Mouse (Mus musculus) kidney, adult 9 months (tissue): ENCODE results near the gene Myl4.
"Not testable (repeated sequence)": the region's sequence is repeated elsewhere in the genome, so short reads cannot be mapped to it uniquely, and the experiment has no call there.

Source experiments
- DNase-seq: peaks from one replicate; pipeline ENCODE4 v3.0.0; 2022

Gene Myl4

DNA sequence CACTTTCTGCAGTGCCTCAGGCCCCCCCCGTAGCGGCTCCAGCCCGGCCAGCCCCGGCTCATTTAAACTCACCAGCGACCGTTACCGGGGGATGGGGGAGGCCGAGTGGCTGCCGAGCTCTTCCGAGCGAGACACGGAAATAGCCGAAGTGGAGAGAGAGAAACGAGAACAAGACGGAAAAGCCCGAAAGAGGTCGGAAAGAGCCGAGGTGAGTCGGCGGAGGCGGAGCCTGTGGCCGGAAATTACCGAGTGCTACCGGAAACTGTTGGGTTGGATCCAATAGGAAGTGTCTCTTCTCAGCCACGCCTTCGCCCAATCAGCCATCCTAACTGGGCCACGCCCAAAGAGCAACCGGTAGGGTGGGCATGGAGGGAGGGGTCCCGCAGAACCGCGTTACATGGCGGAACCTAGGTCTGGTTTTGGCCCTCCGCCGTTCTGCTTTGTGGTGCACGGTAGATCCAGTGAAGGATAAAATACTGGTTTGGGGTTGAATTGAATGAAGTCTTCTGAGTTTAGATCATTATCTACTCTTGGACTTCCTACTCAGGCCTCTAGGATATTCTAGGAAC is at the start of gene Myl4, which contains the start of gene Cdc27:
Myl4 (plus strand) TSS at position 258 of the 569 bp plus-strand sequence.
Cdc27 (minus strand) TSS at position 215 of the 569 bp plus-strand sequence.
- DNase-seq, result peak; percentile 100

DNA sequence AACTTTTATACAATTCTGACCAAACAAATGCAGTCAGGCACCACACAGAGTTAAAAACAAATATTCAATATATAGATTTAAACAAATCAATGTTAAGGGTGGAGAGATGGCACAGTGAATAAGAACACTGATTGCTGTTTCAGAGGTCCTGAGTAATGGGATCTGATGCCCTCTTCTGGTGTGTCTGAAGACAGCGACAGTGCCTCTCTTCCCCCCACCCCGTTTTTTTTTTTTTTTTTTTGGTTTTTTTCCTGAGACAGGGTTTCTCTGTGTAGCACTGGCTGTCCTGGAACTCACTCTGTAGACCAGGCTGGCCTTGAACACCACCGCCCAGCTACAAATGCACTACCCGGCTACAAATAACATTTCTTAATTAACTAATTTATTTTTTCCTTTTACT is 42.0 kb upstream of the Myl4 start:
- DNase-seq, result no peak

DNA sequence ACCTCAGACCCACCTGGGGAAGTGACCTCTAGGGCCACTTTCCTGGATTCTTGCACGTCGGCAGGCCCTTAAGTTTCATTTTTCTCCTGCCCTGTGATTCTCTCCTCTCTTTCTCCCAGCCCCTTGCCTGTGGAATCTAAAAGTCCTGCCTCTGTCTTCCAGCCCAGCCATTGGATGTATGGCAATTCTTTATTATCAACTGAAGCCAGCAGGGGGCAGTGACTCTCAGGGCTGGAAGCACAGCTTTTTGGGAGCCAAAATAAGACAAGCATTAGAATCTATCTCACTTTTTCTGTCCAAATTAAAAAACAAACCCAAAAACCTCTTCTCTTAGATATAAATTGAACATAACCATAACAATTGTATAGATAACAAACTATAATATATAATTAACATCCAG is 39.9 kb upstream of the Myl4 start:
- DNase-seq, result peak; percentile 19

DNA sequence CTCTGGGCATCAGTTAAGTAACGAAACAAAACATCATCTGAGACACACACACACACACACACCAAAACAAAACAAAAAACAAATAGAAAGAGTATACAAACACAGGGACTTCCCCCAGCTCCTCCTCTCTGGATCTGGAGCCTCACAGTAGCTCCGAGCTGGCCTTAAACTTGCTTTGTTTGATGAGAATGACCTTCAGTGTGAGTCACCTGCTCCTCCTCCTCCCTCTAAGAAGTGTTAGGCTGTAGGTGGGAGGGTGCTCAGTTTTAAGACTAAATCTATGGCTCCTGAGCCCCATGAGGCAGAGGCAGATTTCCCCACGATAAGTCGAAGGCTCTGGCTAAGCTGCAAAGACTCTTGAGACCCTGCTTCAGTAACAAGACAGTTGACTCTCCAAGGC is 38.0 kb upstream of the Myl4 start:
- no peak for DNase-seq

DNA sequence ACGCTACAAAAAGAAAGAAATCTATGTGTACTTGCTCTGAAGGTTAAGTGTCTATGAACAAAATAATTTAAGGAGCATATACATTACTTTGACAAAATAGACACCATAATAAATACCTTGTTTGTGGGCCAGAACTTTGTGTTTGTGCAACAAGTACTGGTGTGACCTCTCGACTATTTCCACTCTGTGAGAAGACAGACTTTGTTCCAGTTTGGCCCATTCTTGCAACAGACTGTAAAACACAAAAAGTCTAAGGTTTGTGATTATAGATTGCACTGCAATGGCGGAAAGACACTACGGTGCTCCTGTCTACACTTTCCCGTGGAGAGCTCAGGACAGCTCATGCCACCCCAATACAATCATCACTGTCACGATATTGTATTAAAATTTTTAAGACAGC is 24.5 kb upstream of the Myl4 start:
- no peak for DNase-seq

DNA sequence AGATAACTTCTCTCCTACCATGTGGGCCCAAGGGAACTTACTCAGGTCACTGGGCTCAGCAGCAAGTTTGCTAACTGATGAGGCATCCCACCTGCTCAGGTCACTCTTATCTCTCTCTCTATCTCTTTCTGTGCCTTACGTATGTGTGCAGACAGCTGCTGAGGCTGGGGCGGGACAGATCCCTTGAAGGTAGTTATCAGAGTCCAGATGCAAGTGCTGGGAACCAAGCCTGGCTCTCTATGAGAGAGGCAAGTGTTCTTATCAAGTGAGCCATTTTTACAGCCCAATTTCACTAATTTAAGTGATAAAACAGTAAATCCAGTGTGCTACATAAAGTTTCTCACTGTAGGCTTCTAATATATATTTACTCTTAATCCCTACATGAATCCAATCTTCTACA is 13.6 kb upstream of the Myl4 start:
- DNase-seq, result no peak

DNA sequence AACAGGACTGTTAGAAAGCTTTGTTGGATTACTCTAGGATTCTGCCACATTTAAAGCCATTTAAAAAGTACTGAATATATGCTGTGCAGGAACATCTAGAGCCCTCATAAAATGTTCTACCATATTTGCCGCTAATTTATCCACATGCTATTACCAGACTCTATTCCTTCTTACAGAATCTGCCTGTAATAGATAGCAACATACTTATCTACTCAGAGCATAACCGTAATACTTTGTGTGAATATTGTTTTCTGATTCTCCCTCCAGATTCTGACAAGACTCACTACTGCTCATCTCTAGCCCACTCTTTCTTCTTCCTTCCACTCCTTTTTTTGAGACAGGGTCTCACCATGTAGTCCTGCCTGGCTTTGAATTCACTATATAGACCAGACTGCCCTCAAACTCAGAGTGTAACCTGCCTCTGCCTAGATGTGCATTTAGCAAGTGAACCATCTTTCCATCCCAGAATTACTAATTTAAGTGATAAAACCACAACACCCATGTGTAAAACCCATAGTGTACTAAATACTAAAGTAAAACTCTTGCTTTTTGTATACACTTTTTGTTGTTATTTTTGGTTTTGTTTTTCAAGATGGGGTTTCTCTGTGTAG is 12.4 kb upstream of the Myl4 start:
- DNase-seq, result no peak

DNA sequence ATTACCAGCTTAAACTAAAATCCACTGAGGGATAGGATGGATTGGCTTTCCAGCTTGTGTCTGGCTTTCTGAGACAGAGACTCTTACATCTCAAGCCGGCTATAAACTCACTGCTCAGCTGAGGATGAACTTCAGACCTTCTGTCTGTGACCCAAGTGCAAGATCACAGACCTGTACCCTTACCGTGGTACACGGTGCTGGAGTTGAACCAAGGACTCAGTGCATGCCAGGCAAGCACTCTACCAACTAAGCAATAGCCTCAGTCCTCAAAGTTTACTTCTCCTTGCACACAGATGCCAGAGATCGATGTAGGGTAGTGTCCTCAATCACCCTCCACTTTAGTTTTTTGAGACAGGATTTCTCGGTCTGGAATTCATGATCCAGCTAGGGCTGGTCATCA is 10.7 kb upstream of the Myl4 start:
- peak; percentile 19 for DNase-seq

DNA sequence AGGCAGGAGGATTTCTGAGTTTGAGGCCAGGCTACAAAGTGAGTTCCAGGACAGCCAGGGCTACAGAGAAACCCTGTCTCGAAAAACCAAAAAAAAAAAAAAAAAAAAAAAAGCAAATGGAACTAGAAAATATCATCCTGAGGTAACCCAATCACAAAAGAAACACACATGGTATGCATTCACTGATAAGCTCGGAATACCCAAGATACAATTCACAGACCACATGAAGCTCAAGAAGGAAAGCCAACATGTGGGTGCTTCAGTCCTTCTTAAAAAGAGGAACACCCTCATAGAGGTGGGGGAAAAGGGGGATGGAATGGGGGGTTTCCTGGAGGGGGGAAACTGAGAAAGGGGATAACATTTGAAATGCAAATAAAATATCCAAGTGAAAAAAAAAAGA is 7.1 kb upstream of the Myl4 start:
- DNase-seq, result not testable (repeated sequence)

DNA sequence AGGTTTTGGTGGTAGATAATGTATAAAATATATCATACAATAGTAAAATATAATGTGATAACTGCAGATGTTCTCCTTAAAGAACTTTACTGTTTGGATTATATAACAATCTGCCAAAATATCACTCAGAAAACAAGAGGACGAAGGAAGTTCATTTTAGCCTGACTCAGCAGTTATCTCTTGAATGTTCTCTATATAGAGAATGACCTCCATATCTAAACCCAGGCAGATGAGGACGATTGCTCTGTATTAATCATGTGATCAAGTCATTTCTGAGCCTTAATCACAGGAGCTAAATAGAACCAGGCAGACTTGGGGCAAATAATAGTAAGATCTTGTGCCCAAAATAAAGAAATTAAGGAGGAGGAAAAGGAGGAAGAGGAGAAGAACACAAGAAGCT is 6.0 kb upstream of the Myl4 start:
- no peak for DNase-seq

DNA sequence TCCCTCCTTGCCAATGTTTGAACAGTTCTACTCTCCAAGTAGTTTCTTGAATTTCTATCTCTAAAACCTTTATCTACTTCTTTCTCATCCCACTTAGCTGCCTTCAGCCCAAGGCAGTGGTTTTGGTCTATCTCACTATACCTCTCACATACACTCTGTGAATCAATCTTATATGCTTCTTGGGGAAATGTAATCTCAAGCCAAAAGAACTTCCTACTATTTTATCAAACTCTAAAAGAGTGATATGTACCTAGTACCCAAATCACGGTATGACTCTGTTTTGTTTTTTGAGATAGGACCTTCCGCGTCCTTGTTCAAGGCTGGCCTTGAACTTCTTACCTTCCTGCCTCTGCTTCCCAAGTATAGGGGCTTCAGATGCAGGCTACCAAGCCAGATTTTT is 3.0 kb upstream of the Myl4 start:
- no peak for DNase-seq

DNA sequence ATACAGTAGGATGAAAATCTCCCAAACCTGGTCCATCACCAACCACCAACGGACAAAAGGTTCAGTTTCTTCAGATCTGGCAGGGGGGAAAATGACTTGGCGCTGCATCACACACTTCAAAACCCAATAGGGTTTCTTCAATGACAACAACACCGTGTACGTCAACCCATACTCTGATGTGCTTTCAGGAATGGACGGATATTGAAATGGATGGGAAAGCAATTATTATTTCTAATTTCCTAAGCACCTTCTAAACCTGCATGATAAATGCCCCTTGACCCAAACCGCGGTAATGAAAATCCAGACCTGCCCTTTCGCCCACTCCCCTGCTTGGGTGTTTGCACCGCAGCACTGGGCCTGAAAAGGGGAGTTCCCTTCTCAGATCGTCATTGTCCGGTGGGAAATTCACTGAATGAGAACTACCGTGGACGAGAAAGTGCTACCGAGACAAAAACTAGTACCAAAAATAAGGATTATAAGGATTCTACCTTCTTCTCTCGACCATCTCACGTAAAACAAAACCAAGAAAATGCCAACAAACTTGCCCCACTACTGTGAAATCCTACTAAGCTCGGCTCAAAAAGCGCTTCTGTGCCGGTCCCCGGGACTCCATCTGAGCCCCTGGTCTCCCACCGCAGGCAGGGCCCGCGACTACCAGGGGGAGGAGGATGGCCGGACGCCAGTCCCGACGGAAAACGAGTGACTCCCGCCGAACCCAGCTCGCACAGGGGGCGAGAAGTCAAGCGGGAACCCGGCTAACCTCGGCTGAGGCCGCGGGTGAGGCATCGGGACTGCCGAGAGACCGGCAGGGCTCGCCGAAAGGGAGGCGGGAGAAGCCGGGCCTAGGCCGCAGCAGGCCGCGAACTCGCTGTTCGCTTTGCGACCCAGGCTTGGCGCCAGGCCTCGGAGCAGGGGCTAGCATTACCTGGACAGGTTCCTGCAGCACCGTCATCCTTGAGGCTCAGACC is 741 bp upstream of the Myl4 start:
- DNase-seq, result peak; percentile 35

DNA sequence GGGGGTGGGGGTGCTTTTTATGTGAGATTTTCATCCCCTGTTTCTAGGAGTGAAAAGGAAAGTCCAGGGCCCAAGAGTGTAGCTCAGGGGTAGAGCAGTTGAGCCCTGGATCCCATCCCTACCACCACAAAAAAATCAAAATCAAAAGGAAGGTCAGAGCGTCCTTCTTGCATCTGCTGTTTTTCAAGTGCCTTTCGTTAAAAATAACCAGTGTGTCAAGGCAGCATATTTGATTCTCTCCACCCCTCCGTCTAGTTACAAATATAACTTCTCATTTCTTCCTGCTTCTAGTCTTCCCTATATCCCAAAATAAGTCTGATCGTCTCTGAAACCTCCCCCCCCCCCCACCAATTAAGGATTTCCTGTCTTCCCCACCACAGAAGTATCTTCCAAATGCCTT is 7.6 kb downstream of the Myl4 start:
- no peak for DNase-seq

DNA sequence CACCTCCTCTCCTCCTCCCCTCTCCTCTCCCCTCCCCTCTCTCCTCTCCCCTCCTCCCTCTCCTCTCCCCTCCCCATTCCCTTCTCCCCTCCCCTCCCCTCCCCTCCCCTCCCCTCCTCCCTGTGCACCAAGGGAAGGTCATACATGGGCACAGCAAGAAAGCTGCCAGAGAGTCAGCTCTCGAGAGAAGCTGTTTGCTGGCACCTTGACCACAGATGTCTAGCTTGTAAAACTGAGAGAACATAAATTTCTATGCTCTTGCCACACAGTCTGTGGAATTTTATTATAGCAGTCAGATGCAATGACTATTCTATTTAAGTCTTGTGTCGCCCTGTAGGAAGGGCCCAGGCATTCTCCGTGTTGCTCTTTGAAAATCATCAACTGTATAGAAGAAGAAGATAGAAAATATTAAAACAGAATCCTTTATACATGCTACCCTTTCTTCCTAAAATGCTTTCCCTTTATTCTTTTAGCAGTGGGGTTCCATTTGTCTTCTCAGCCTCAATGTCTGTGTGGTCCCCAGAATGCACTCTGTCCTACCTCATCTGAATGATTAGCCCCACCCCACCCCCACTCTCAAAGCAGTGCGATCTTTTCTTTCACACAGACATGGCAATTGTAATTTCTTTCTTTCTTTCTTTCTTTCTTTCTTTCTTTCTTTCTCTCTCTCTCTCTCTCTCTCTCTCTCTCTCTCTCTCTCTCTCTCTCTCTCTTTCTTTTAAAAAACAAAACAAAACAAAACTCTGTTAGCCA is 8.4 kb downstream of the Myl4 start:
- DNase-seq, result no peak

DNA sequence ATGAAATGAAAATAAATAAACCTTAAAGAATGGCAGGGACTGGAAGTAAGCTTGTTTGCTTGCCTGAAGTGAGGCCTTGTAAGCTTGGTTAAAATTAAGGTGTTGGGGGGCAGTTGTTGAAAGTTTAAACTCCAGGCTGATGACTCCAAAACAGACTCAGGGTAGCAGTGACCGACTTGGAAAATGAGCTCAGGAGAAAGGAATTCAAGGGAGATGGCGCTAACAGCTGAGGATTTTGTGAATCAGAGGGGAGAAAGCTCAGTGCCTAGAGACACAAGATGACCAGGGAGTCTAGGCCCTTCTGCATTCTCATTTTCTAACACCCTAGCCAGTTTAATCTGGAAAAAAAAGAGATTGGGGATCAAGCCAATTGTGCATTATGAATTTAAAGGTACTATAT is 10.5 kb downstream of the Myl4 start:
- DNase-seq, result no peak

DNA sequence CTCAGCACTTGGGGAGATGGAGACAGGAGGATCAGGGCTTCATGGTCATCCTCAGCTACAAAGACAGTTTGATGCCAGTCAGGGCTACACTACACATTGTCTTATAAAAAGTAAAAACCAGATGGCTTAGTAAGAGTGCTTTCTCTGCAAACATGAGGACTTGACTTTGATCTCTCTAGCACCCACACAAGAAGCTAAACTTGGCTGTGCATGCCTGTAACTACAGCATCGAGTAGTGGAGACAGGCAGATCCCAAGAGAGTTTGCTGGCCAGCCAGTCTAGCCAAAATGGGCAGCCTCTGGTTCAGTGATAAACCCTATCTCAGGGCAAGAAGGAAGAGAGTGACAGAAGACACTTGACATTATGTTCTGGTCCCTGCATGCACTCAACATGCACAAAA is 13.0 kb downstream of the Myl4 start:
- no peak for DNase-seq

DNA sequence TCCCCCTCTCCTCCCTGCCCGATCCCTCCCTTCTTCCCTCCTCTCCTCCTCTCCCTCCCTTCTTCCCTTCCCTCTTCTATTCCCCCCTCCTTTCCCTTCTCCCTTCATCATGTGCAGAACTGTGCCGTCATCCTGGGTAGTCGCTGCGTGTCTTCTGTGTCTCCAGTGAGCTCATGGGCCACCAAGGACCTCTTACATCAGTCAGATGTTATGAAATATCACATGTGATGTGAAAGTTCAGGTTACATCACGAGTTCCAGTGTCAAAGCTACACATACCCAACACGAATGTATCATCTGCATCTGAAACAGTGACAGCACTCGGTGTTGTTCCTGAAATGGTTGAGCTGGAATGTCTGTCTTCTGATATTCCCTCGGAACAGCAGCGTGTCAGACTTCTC is 14.7 kb downstream of the Myl4 start:
- DNase-seq, result no peak

DNA sequence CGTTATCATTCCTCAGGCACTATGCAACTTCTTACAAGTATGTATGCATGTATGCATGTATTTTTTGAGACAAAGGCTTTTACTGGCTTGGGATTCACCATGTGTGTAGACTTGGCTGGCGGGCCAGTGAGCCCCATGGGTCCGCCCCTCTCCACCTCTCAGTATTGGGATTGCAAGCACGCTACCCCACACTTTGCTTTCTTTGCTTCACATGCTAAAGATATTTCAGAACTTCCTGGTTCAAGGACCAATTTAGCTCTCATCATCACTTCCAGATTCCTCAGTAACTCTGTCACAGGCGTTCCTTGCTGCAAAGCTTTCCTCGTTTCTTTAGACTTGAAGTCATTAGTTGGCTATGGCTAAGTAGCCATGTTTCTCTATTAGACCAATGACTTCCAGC is 15.6 kb downstream of the Myl4 start:
- DNase-seq, result no peak

DNA sequence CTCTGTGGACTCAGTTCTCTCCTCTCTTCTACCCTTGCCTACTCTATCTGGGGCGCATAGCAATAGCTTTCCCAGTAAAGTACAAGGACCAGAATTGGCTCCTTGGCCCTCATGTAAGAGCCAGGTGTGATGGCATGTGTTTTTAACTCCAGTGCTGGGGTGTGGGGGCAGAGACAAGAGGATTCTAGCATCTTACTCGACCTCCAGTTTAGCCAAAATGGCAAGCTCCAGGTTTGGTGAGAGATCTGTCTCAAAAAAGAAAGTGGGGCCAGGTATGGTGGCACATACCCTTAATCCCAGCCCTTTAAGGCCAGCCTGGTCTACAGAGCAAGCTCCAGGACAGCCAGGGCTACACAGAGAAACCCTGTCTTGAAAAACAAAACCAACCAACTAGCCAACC is 16.3 kb downstream of the Myl4 start:
- no peak for DNase-seq

DNA sequence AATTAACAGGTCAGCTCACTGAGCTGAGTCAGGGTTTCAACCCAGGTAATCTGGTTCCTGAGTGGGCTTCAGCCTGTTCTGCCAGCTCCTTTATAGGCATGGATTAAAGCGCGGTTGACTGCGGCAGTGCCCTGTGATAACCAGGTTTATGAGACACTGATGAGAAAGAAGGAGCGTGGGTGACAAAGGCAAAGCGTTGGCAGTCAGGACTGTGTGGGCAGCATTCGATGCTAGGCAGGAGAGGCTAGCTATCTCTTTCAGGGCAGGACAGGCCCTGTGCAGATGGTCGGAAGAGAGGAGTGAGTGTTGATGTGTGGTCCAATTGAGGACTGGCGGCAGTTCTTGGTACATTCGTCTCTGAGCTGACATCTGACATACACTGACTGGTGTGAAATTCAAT is 17.3 kb downstream of the Myl4 start:
- no peak for DNase-seq

DNA sequence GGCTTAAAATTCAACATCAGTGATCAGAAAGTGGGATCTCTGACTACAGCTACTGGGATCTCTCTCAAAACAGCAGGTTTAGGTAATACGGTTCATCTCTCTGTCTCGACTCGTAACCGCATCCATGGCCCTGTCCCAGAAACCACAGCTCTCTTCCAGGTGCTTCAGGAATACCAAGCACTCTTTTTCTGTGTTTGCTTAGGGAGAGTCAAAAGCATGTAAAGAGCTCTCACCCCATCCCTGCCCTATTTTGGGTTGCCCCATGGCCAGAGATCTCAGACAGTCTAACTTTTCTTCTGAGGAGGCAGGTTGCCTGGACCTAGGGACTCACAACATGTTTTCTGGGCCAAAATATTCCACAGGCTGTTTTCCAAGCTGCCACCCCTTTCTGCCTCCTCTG is 17.9 kb downstream of the Myl4 start:
- no peak for DNase-seq

DNA sequence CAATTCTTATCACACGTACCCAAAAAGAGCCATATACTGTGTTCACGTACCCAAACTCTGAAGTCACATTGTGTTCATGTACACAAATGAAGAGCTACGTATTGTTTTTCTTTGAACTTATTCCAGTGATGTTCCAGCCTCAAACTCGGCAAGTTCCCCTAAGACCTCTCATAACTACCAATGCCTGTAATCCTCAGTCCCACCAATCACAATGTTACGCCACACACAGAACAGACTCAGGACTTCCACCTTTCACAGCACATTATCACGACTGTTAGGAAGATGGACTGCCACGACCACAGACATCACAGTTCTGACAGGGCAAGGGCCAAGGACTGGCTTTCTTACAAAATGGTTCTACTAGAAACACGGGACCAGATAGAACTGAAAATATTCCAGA is 20.1 kb downstream of the Myl4 start:
- not testable (repeated sequence) for DNase-seq

DNA sequence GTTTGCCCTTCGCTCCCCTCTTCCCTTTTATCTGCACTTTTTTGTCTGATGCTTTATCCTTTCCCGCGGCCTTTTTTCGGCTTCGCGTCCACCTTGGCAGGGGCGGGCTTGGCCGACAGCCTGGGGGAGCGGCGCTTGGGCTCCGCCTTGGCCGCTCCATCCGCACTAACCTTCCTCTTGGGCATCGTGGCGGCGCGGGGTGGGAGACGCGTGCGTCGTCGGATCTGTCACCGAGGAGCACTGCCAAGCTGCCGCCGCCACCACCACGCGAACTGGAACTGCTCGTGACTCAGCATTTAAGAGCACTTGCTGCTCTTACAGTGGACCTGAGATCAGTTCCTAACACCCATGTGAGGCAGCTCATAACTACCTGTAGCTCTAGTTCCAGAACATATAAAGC is 20.9 kb downstream of the Myl4 start:
- DNase-seq, result peak; percentile 14
